Mouse (Mus musculus) liver, embryonic 14.5 days (tissue): Measurements from ENCODE around the gene Xrcc1.

ENCODE experiments used
- CTCF ChIP-seq: IDR thresholded peaks from 2 replicates; pipeline ENCODE4 v1.5.1; 2016; ENCODE audit warnings: antibody characterized with exemption, low read depth, control low read depth
- EP300 ChIP-seq: IDR thresholded peaks from 2 replicates; pipeline ENCODE4 v1.6.1; 2016; ENCODE audit warnings: antibody characterized with exemption, low read depth

DNA sequence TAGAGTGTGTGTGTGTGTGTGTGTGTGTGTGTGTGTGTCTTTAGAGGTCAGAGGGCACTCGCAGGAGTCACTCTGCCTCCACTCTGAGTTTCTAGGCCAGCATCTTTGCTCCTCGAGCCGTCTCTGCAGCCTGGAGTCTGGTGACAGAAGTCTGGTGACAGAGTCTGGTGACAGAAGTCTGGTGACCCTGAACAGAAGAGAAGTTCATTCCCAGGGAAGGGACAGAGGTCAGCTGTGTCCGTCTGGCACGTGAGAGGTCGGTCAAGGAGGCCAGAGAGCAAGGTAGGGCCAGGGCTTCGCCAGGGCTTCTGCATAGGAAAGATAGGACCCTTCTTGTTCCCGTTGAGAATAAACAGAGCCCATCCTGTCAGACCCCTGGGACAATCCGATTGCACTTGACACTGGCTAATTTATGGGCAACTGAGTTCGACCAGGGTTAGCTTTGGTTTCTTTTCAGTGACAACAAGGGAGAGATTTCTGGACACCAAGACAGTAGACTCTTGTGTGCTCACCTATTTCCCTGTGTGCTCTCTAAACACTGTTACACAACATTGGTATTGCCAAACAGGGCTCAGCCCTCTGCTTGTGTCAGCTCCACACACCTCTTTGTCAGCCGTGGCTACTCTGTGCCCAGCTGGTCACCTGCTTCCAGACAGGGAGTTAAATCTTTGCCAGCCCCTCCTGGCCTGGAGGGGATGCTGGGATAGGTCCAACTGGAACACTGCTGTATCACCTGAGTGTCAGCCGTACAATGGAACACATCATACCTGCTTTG lies 6.1 kb downstream of the Xrcc1 start:
- TF ChIP-seq EP300 = no peak
- no peak for TF ChIP-seq CTCF
